23 mouse cellular contexts compared by ENCODE assay signal in the genomic region with DNA sequence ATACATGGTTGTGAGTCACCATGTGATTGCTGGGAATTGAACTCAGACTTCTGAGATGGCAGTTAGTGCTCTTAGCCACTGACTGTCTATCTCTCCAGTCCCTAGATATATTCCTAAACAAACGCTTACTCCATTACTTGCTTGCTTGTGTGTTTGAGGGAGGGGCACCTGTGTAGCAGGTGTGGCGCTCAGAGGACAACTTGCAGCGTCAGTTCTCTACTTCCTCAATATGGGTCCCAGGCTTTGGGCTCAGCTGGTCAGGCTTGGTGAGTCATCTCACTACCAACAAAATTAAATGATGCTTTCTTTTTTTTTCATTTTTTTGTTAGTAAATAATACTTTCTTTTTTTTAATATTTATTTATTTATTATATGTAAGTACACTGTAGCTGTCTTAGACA. TPM values are rescaled to one million over a fixed set of nuclear protein-coding genes. Genes with fewer than 3 reads are reported as not detected.
"Had no signal": no experiment of that assay in that cellular context is flagged by ENCODE, and none has a peak within 500 bp of the region (broad histone marks: within the 10 kb centered on the region; RNA-seq: fewer than 3 reads in every experiment).

No protein-coding gene starts in this region.

- H3K36me3 ChIP-seq: midbrain, embryonic 10.5 days; midbrain, embryonic 13.5 days; midbrain, embryonic 15.5 days; neural tube, embryonic 13.5 days; neural tube, embryonic 15.5 days; stomach, embryonic 15.5 days had no signal

- H3K9me3 ChIP-seq: midbrain, embryonic 10.5 days; midbrain, embryonic 13.5 days; midbrain, embryonic 15.5 days; neural tube, embryonic 13.5 days; neural tube, embryonic 15.5 days; stomach, embryonic 15.5 days had no signal

- H3K4me1 ChIP-seq: midbrain, embryonic 13.5 days; midbrain, embryonic 15.5 days; stomach, embryonic 15.5 days had no signal

- H3K27ac ChIP-seq: liver, embryonic 14.5 days; midbrain, embryonic 10.5 days; midbrain, embryonic 13.5 days; midbrain, embryonic 15.5 days; neural tube, embryonic 13.5 days; neural tube, embryonic 15.5 days; stomach, embryonic 15.5 days had no signal

- H3K4me3 ChIP-seq: midbrain, embryonic 10.5 days; midbrain, embryonic 13.5 days; midbrain, embryonic 15.5 days; myocyte; neural tube, embryonic 13.5 days; neural tube, embryonic 15.5 days; stomach, embryonic 15.5 days had no signal

- H3K27me3 ChIP-seq: midbrain, embryonic 13.5 days; midbrain, embryonic 15.5 days; neural tube, embryonic 13.5 days; neural tube, embryonic 15.5 days; stomach, embryonic 15.5 days had no signal

- H3K9ac ChIP-seq: liver, embryonic 14.5 days; lung, embryonic 14.5 days; midbrain, embryonic 13.5 days; midbrain, embryonic 15.5 days; neural tube, embryonic 13.5 days; neural tube, embryonic 15.5 days; stomach, embryonic 15.5 days had no signal

- DNase-seq: lung, adult 18-20 months; lung, embryonic 14.5 days; lung, postnatal 10 days; lung, postnatal 4 days; retina, postnatal 1 day; right cerebral cortex, adult 18-20 months; right cerebral cortex, postnatal 25 days; thymus, adult 18-20 months; thymus, postnatal 14 days; thymus, postnatal 36 days had no signal

RNA-seq across cellular contexts. Expression of a gene that starts 6.1 kb away (rescaled TPM):
- total RNA-seq: megakaryocyte, adult 5-6 weeks; megakaryocyte-erythroid progenitor cell, adult 5-6 weeks had no signal
- polyA plus RNA-seq: liver, embryonic 14.5 days; neural tube, embryonic 15.5 days; spleen, adult 2 months had no signal

RNA-seq across cellular contexts. Expression of a gene that starts 37.1 kb away (rescaled TPM):
- total RNA-seq: megakaryocyte-erythroid progenitor cell, adult 5-6 weeks had no signal
- polyA plus RNA-seq: midbrain, embryonic 10.5 days; neural tube, embryonic 11.5 days had no signal

RNA-seq across cellular contexts. Expression of a gene that starts 54.0 kb away (rescaled TPM):
- total RNA-seq: megakaryocyte, adult 5-6 weeks; megakaryocyte-erythroid progenitor cell, adult 5-6 weeks had no signal
- polyA plus RNA-seq: lung, embryonic 14.5 days; lung, embryonic 16.5 days; midbrain, embryonic 10.5 days; midbrain, embryonic 13.5 days; midbrain, embryonic 15.5 days; myocyte; neural tube, embryonic 11.5 days; neural tube, embryonic 13.5 days; neural tube, embryonic 15.5 days; spleen, adult 2 months had no signal
